Mouse (Mus musculus): ENCODE measurements at regions not wholly inside any gene's neighbourhood (a gene's known extent, or its start where the extent isn't known, plus 50 kb on each side); places are given as distances from the start of the nearest gene placed in this dataset.

GRCm38 (mm10) chr3:129065457-129066364 lies 134.0 kb upstream of the Pitx2 start:
- no peak overlapping the region for H3K9ac ChIP-seq
- H3K27ac ChIP-seq (replicated peaks), result 0 out of 2 replicates have a peak overlapping the region, but pooled peaks have one; percentile 30
- 10% methylated on average over 19 of the region's 19 CpGs for WGBS
- no peaks in the 10 kb centered on the region for H3K9me3 ChIP-seq
- H3K27me3 ChIP-seq, result no peaks in the 10 kb centered on the region
- H3K4me2 ChIP-seq, result peak overlapping the region; percentile 51
- H3K4me3 ChIP-seq, result peak overlapping the region; percentile 16
- H3K4me1 ChIP-seq (replicated peaks), result peaks cover 17% of the 10 kb centered on the region
- ATAC-seq (ENCODE audit: low FRiP score, low read depth), result peak; percentile 75
- no peaks in the 10 kb centered on the region for H3K36me3 ChIP-seq

DNA sequence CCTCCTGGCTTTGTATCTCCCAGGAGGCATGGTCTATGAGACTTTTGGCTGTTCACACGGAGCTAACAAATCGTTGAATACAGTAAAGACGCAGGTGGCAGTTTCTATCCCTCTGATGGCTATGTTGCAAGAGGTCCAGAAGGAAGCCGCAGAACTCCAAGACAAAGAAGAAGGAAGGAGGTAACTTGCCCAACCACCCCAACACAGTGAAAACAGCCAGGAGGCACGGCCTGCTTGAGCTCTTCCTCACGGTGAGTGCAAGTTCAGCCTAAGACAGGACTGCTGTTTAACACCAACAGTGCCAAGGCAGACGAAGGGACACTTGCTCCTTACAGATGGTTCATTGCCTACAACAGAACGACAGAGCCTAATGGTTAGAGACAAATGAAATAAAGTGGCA lies 130.0 kb upstream of the Pitx2 start:
- H3K27me3 ChIP-seq, result no peaks in the 10 kb centered on the region
- no peak overlapping the region for H3K4me3 ChIP-seq
- no peaks in the 10 kb centered on the region for H3K9me3 ChIP-seq
- H3K4me2 ChIP-seq, result no peak overlapping the region
- no peak for ATAC-seq (ENCODE audit: low FRiP score, low read depth)
- H3K9ac ChIP-seq, result no peak overlapping the region
- H3K36me3 ChIP-seq, result no peaks in the 10 kb centered on the region
- H3K27ac ChIP-seq (replicated peaks), result no peak overlapping the region
- WGBS, result 79% methylated on average over 8 of the region's 8 CpGs
- H3K4me1 ChIP-seq (replicated peaks), result peaks cover 22% of the 10 kb centered on the region

GRCm38 (mm10) chr3:129070521-129070933 lies 129.2 kb upstream of the Pitx2 start:
- no peak overlapping the region; the same call in 1 of the 2 replicates for H3K27ac ChIP-seq (replicated peaks)
- no peak overlapping the region for H3K4me3 ChIP-seq
- no peak for ATAC-seq (ENCODE audit: low FRiP score, low read depth)
- no peaks in the 10 kb centered on the region for H3K9me3 ChIP-seq
- peak overlapping the region; percentile 23; the same call in 1 of the 2 replicates for H3K4me2 ChIP-seq
- H3K27me3 ChIP-seq, result no peaks in the 10 kb centered on the region
- H3K9ac ChIP-seq, result no peak overlapping the region
- H3K36me3 ChIP-seq, result no peaks in the 10 kb centered on the region
- peaks cover 19% of the 10 kb centered on the region for H3K4me1 ChIP-seq (replicated peaks)
- WGBS, result 3% methylated on average over 3 of the region's 3 CpGs

DNA sequence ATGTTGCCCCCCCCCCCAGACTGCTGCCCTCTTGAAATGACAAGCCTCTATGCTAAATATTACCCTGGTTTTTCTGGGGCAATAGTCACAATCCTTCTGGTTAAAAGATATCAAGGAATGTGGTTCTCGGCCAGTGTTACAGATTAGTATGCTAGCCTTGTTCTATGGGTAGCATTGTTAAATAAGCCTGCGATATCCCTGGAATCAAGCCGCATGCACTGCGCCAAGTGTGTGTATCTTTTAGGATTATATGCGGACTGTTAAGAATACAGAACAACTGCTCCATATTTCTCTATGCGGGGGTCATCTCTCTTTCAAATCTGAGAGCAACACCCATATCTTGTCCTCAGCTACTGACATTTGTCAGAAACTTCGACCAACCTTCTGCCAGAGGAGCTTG lies 128.7 kb upstream of the Pitx2 start:
- Histone ChIP-seq H3K4me1 (replicated peaks) (peaks cover 15% of the 10 kb centered on the region), H3K9me3 (no peaks in the 10 kb centered on the region), H3K27ac (replicated peaks) (no peak overlapping the region), H3K4me3 (no peak overlapping the region), H3K9ac (no peak overlapping the region), H3K36me3 (no peaks in the 10 kb centered on the region), H3K4me2 (peak overlapping the region; percentile 23; the same call in 1 of the 2 replicates), H3K27me3 (no peaks in the 10 kb centered on the region)
- ATAC-seq (ENCODE audit: low FRiP score, low read depth), result no peak
- 31% methylated on average over 7 of the region's 7 CpGs for WGBS

GRCm38 (mm10) chr3:129076396-129076795 lies 123.3 kb upstream of the Pitx2 start:
- WGBS, result 35% methylated on average over 1 of the region's 1 CpGs
- Histone ChIP-seq H3K4me3 (no peak overlapping the region), H3K4me2 (no peak overlapping the region), H3K27ac (replicated peaks) (no peak overlapping the region), H3K9ac (no peak overlapping the region), H3K9me3 (no peaks in the 10 kb centered on the region), H3K27me3 (no peaks in the 10 kb centered on the region), H3K4me1 (replicated peaks) (no peaks in the 10 kb centered on the region), H3K36me3 (no peaks in the 10 kb centered on the region)
- ATAC-seq (ENCODE audit: low FRiP score, low read depth), result no peak

GRCm38 (mm10) chr3:129103786-129104440 lies 95.8 kb upstream of the Pitx2 start:
- H3K4me2 ChIP-seq, result peak overlapping the region; percentile 6; the same call in 1 of the 2 replicates
- WGBS, result 61% methylated on average over 12 of the region's 12 CpGs

GRCm38 (mm10) chr3:129104811-129105210 lies 94.9 kb upstream of the Pitx2 start:
- Histone ChIP-seq H3K4me3 (no peak overlapping the region), H3K27me3 (no peaks in the 10 kb centered on the region), H3K9ac (no peak overlapping the region), H3K4me2 (no peak overlapping the region), H3K36me3 (no peaks in the 10 kb centered on the region), H3K9me3 (no peaks in the 10 kb centered on the region), H3K4me1 (replicated peaks) (no peaks in the 10 kb centered on the region), H3K27ac (replicated peaks) (no peak overlapping the region)
- WGBS, result 62% methylated on average over 9 of the region's 9 CpGs
- ATAC-seq (ENCODE audit: low FRiP score, low read depth), result no peak

More at GRCm38 (mm10) chr3:129103786-129104440, 95.8 kb upstream of the Pitx2 start:
- ATAC-seq (ENCODE audit: low FRiP score, low read depth), result no peak
- H3K4me3 ChIP-seq, result no peak overlapping the region
- no peaks in the 10 kb centered on the region for H3K9me3 ChIP-seq
- no peaks in the 10 kb centered on the region for H3K27me3 ChIP-seq
- H3K9ac ChIP-seq, result no peak overlapping the region
- H3K27ac ChIP-seq (replicated peaks), result no peak overlapping the region
- no peaks in the 10 kb centered on the region for H3K4me1 ChIP-seq (replicated peaks)
- no peaks in the 10 kb centered on the region for H3K36me3 ChIP-seq

- H3K4me3 ChIP-seq, result no peak overlapping the region
- H3K27me3 ChIP-seq, result no peaks in the 10 kb centered on the region
- no peak overlapping the region for H3K27ac ChIP-seq (replicated peaks)
- H3K9me3 ChIP-seq, result no peaks in the 10 kb centered on the region
- H3K4me1 ChIP-seq (replicated peaks), result no peaks in the 10 kb centered on the region
- 80% methylated on average over 2 of the region's 2 CpGs for WGBS
- no peak for ATAC-seq (ENCODE audit: low FRiP score, low read depth)
- no peaks in the 10 kb centered on the region for H3K36me3 ChIP-seq
- no peak overlapping the region for H3K4me2 ChIP-seq
- no peak overlapping the region for H3K9ac ChIP-seq
Observed at GRCm38 (mm10) chr3:129106174-129106573, 93.5 kb upstream of the Pitx2 start.

GRCm38 (mm10) chr3:129130521-129130920 lies 69.2 kb upstream of the Pitx2 start:
- no peak overlapping the region for H3K9ac ChIP-seq

GRCm38 (mm10) chr3:129131140-129131539 lies 68.5 kb upstream of the Pitx2 start:
- H3K27ac ChIP-seq (replicated peaks), result no peak overlapping the region
- H3K9ac ChIP-seq, result no peak overlapping the region
- WGBS, result 14% methylated on average over 8 of the region's 8 CpGs
- H3K27me3 ChIP-seq, result no peaks in the 10 kb centered on the region
- no peaks in the 10 kb centered on the region for H3K36me3 ChIP-seq
- H3K4me2 ChIP-seq, result no peak overlapping the region
- no peak for ATAC-seq (ENCODE audit: low FRiP score, low read depth)
- H3K9me3 ChIP-seq, result no peaks in the 10 kb centered on the region
- H3K4me3 ChIP-seq, result no peak overlapping the region
- H3K4me1 ChIP-seq (replicated peaks), result no peaks in the 10 kb centered on the region

More at GRCm38 (mm10) chr3:129130521-129130920, 69.2 kb upstream of the Pitx2 start:
- H3K4me2 ChIP-seq, result no peak overlapping the region
- no peaks in the 10 kb centered on the region for H3K4me1 ChIP-seq (replicated peaks)
- no peaks in the 10 kb centered on the region for H3K9me3 ChIP-seq
- H3K36me3 ChIP-seq, result no peaks in the 10 kb centered on the region
- H3K27ac ChIP-seq (replicated peaks), result no peak overlapping the region
- WGBS, result 83% methylated on average over 2 of the region's 2 CpGs
- H3K4me3 ChIP-seq, result no peak overlapping the region
- ATAC-seq (ENCODE audit: low FRiP score, low read depth), result no peak
- no peaks in the 10 kb centered on the region for H3K27me3 ChIP-seq

DNA sequence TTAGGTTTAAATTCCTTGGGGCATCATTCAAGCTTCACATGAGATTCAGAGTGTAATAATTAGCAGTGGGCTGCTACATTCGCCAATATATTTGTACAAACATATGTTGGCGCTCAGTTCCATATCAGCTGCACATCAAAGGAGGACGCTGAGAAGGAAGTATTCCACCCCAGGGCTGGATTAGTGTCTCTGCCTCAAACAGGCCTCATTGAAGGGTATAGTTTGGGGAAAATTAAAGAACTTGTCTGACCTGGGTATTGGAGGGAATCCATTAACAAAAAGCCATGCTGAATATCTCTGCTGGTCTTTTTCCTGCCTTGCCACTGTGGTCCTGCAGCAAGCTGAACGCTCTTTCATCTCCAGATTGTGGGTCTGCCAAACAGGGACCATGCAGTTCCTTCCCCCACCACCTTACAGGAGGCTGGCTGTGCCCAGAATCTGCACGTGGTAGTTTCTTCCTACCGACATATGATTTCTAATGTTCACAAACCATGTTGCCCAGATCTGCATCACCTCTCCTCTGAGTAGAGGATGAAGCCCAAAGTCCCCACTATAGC lies 67.7 kb upstream of the Pitx2 start:
- no peak for ATAC-seq (ENCODE audit: low FRiP score, low read depth)
- 56% methylated on average over 6 of the region's 6 CpGs for WGBS

More for the DNA sequence above, 67.7 kb upstream of the Pitx2 start:
- Histone ChIP-seq H3K4me2 (no peak overlapping the region), H3K4me3 (no peak overlapping the region), H3K27ac (replicated peaks) (no peak overlapping the region), H3K9ac (no peak overlapping the region), H3K4me1 (replicated peaks) (no peaks in the 10 kb centered on the region), H3K36me3 (no peaks in the 10 kb centered on the region), H3K27me3 (no peaks in the 10 kb centered on the region), H3K9me3 (no peaks in the 10 kb centered on the region)

All from hindbrain, embryonic 15.5 days (tissue).